Mouse (Mus musculus) bone marrow, adult 2 months (tissue): ENCODE measurements around the gene Gm11733.

Experiments used
- CTCF ChIP-seq: fragments of 200-500 bp; IDR thresholded peaks from 2 replicates; pipeline ENCODE4 v1.5.1; 2011; ENCODE audit warnings: low read length, control low read depth; ENCODE audit not compliant: control insufficient read depth, insufficient read depth
- POLR2A ChIP-seq: fragments of 200-500 bp; IDR thresholded peaks from 2 replicates; pipeline ENCODE4 v1.6.1; 2011; ENCODE audit warnings: low read depth, mild to moderate bottlenecking, control low read depth, low read length, borderline replicate concordance; ENCODE audit not compliant: control insufficient read depth

- TF ChIP-seq POLR2A: no peak
- no peak for TF ChIP-seq CTCF
Observed at GRCm38 (mm10) chr11:117522879-117523519, 38.8 kb downstream of the Gm11733 start.
